ENCODE assay signal across 26 mouse cellular contexts in the genomic region with DNA sequence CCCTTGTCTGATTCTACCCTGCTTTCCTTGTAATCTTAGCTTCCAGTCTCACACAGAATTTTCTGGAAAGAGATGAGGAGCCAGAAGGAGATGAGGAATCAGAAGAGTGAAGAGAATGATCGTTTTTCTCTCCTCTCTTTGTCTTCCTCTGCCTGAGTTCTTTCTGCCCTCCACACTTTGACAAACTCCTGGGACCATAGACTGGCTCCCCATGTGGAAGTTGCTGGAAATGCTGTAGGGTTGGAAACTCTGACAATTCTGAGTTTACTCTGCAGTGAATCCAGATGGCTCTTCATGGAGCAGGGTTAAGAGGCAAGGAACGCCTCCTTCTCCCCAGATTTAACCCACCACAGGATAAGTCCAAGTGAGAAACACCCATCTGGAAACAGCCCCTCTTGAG.
A peak's percentile ranks its signal among the peaks of the same experiment; 100 is the strongest.
DNase-seq lines count a peak whose midpoint lies in the region; ATAC-seq and TF ChIP-seq lines count a peak whose summit lies in the region.
"Had no signal": no experiment of that assay in that cellular context is flagged by ENCODE, and none has a peak within 500 bp of the region (broad histone marks: within the 10 kb centered on the region; RNA-seq: fewer than 3 reads in every experiment).

No protein-coding gene starts in this region.

- no peak overlapping the region for H3K4me3 ChIP-seq in forebrain, postnatal 0 days (ENCODE audit: low read depth, low read length)
- no peak overlapping the region for H3K4me3 ChIP-seq in forebrain, embryonic 16.5 days (replicated peaks; ENCODE audit: low read length)
- H3K4me3 ChIP-seq in intestine, postnatal 0 days (ENCODE audit: low read depth, low read length) = no peak overlapping the region
- H3K4me3 ChIP-seq in intestine, embryonic 15.5 days (replicated peaks) = no peak overlapping the region
- H3K4me3 ChIP-seq in lung, embryonic 14.5 days (ENCODE audit: low read depth, low read length) = no peak overlapping the region
- H3K4me3 ChIP-seq in stomach, embryonic 16.5 days (replicated peaks; ENCODE audit: low read length) = no peak overlapping the region
- H3K4me3 ChIP-seq: forebrain, embryonic 13.5 days; heart, embryonic 13.5 days; hindbrain, embryonic 12.5 days; liver, embryonic 12.5 days; megakaryocyte, embryonic 14.5 days; midbrain, embryonic 12.5 days had no signal

- H3K4me2 ChIP-seq in forebrain, postnatal 0 days (ENCODE audit: low read depth) = no peak overlapping the region
- H3K4me2 ChIP-seq in forebrain, embryonic 16.5 days (ENCODE audit: low read length) = no peak overlapping the region
- H3K4me2 ChIP-seq in intestine, postnatal 0 days (replicated peaks; ENCODE audit: low read depth) = no peak overlapping the region
- no peak overlapping the region for H3K4me2 ChIP-seq in intestine, embryonic 15.5 days (replicated peaks)
- H3K4me2 ChIP-seq in lung, embryonic 14.5 days = no peak overlapping the region
- H3K4me2 ChIP-seq in stomach, embryonic 16.5 days (ENCODE audit: low read depth, low read length) = no peak overlapping the region
- H3K4me2 ChIP-seq: forebrain, embryonic 13.5 days; heart, embryonic 13.5 days; hindbrain, embryonic 12.5 days; liver, embryonic 12.5 days; midbrain, embryonic 12.5 days had no signal

- TF ChIP-seq CTCF in forebrain, postnatal 0 days (IDR thresholded peaks at IDR 0.05; ENCODE audit: low read depth) = 0 out of 2 replicates have a peak, but pooled peaks have one; percentile 10
- peak; percentile 51 for TF ChIP-seq CTCF in intestine, postnatal 0 days (IDR thresholded peaks at IDR 0.05; ENCODE audit: low read depth)
- peak; percentile 33; the same call in 1 of the 2 replicates for TF ChIP-seq CTCF in lung, embryonic 14.5 days (IDR thresholded peaks at IDR 0.05; ENCODE audit: low read depth)

- no peaks in the 10 kb centered on the region for H3K9me3 ChIP-seq in forebrain, postnatal 0 days (ENCODE audit: low read length)
- H3K9me3 ChIP-seq in forebrain, embryonic 16.5 days (ENCODE audit: control insufficient read depth, low read length) = no peaks in the 10 kb centered on the region
- H3K9me3 ChIP-seq in intestine, postnatal 0 days (ENCODE audit: control insufficient read depth) = no peaks in the 10 kb centered on the region
- no peaks in the 10 kb centered on the region for H3K9me3 ChIP-seq in intestine, embryonic 15.5 days
- no peaks in the 10 kb centered on the region for H3K9me3 ChIP-seq in lung, embryonic 14.5 days (ENCODE audit: low read depth, low read length)
- H3K9me3 ChIP-seq in stomach, embryonic 16.5 days (replicated peaks; ENCODE audit: control insufficient read depth, low read length) = no peaks in the 10 kb centered on the region
- H3K9me3 ChIP-seq: forebrain, embryonic 13.5 days; heart, embryonic 13.5 days; hindbrain, embryonic 12.5 days; liver, embryonic 12.5 days; midbrain, embryonic 12.5 days had no signal

- H3K27ac ChIP-seq in forebrain, postnatal 0 days (ENCODE audit: low read depth, low read length) = no peak overlapping the region
- no peak overlapping the region for H3K27ac ChIP-seq in forebrain, embryonic 16.5 days (ENCODE audit: low read length)
- H3K27ac ChIP-seq in intestine, postnatal 0 days (ENCODE audit: low read depth, low read length) = no peak overlapping the region
- H3K27ac ChIP-seq in intestine, embryonic 15.5 days = no peak overlapping the region
- H3K27ac ChIP-seq in lung, embryonic 14.5 days (ENCODE audit: low read depth) = no peak overlapping the region
- H3K27ac ChIP-seq in stomach, embryonic 16.5 days (ENCODE audit: low read length) = no peak overlapping the region
- H3K27ac ChIP-seq: forebrain, embryonic 13.5 days; heart, embryonic 13.5 days; hindbrain, embryonic 12.5 days; liver, embryonic 12.5 days; midbrain, embryonic 12.5 days had no signal

- no peaks in the 10 kb centered on the region for H3K36me3 ChIP-seq in forebrain, postnatal 0 days (ENCODE audit: insufficient read depth)
- no peaks in the 10 kb centered on the region for H3K36me3 ChIP-seq in forebrain, embryonic 16.5 days (ENCODE audit: control insufficient read depth, insufficient read depth)
- no peaks in the 10 kb centered on the region for H3K36me3 ChIP-seq in intestine, postnatal 0 days (ENCODE audit: control insufficient read depth, insufficient read depth)
- no peaks in the 10 kb centered on the region for H3K36me3 ChIP-seq in intestine, embryonic 15.5 days
- no peaks in the 10 kb centered on the region for H3K36me3 ChIP-seq in lung, embryonic 14.5 days (ENCODE audit: insufficient read depth)
- H3K36me3 ChIP-seq in stomach, embryonic 16.5 days (ENCODE audit: control insufficient read depth, insufficient read depth, low read length) = no peaks in the 10 kb centered on the region
- H3K36me3 ChIP-seq: heart, embryonic 13.5 days; hindbrain, embryonic 12.5 days; liver, embryonic 12.5 days; midbrain, embryonic 12.5 days had no signal

- H3K9ac ChIP-seq in forebrain, postnatal 0 days = no peak overlapping the region
- H3K9ac ChIP-seq in forebrain, embryonic 16.5 days (replicated peaks; ENCODE audit: low read depth, low read length) = no peak overlapping the region
- H3K9ac ChIP-seq in intestine, postnatal 0 days (ENCODE audit: low read depth, low read length) = no peak overlapping the region
- no peak overlapping the region for H3K9ac ChIP-seq in intestine, embryonic 15.5 days
- no peak overlapping the region for H3K9ac ChIP-seq in lung, embryonic 14.5 days
- H3K9ac ChIP-seq in stomach, embryonic 16.5 days (ENCODE audit: low read length) = no peak overlapping the region
- H3K9ac ChIP-seq: forebrain, embryonic 13.5 days; heart, embryonic 13.5 days; hindbrain, embryonic 12.5 days; liver, embryonic 12.5 days; liver, postnatal 0 days; midbrain, embryonic 12.5 days had no signal

- DNase-seq in forebrain, postnatal 0 days = no peak
- DNase-seq in lung, embryonic 14.5 days = no peak
- no peak for DNase-seq in lung, postnatal 25 days (ENCODE audit: low spot score)
- DNase-seq in right cerebral cortex, postnatal 25 days = no peak
- DNase-seq: adrenal gland, postnatal 14 days; cerebellum, adult 11 months; cerebellum, postnatal 10 days; gastrocnemius, postnatal 25 days; heart, adult 18-20 months; heart, postnatal 36 days; kidney, adult 18-20 months; kidney, postnatal 14 days; left cerebral cortex, postnatal 4 days; liver, postnatal 0 days; lung, postnatal 36 days; thymus, postnatal 14 days had no signal

- WGBS in forebrain, postnatal 0 days = 77% methylated on average over 2 of the region's 2 CpGs
- WGBS in forebrain, embryonic 16.5 days = 75% methylated on average over 2 of the region's 2 CpGs
- WGBS in intestine, postnatal 0 days = 56% methylated on average over 2 of the region's 2 CpGs
- 73% methylated on average over 2 of the region's 2 CpGs for WGBS in intestine, embryonic 15.5 days
- 59% methylated on average over 2 of the region's 2 CpGs for WGBS in lung, embryonic 14.5 days
- 64% methylated on average over 2 of the region's 2 CpGs for WGBS in stomach, embryonic 16.5 days

- no peak for ATAC-seq in forebrain, postnatal 0 days
- no peak for ATAC-seq in forebrain, embryonic 16.5 days
- ATAC-seq in intestine, postnatal 0 days = no peak
- ATAC-seq in intestine, embryonic 15.5 days = no peak
- no peak for ATAC-seq in lung, embryonic 14.5 days (ENCODE audit: insufficient read depth)
- ATAC-seq in stomach, embryonic 16.5 days (ENCODE audit: insufficient read depth, low FRiP score) = peak; percentile 21; the same call in 1 of the 2 replicates
- ATAC-seq: forebrain, embryonic 13.5 days; liver, embryonic 12.5 days; liver, postnatal 0 days had no signal

- no peaks in the 10 kb centered on the region for H3K4me1 ChIP-seq in forebrain, postnatal 0 days (ENCODE audit: insufficient read depth)
- H3K4me1 ChIP-seq in forebrain, embryonic 16.5 days (replicated peaks; ENCODE audit: control insufficient read depth, insufficient read depth, low read length) = no peaks in the 10 kb centered on the region
- no peaks in the 10 kb centered on the region for H3K4me1 ChIP-seq in intestine, postnatal 0 days (replicated peaks; ENCODE audit: control insufficient read depth, insufficient read depth, low read length)
- no peaks in the 10 kb centered on the region for H3K4me1 ChIP-seq in intestine, embryonic 15.5 days (replicated peaks)
- no peaks in the 10 kb centered on the region for H3K4me1 ChIP-seq in lung, embryonic 14.5 days (ENCODE audit: insufficient read depth)
- no peaks in the 10 kb centered on the region for H3K4me1 ChIP-seq in stomach, embryonic 16.5 days (ENCODE audit: control insufficient read depth, insufficient read depth, low read length)
- H3K4me1 ChIP-seq: forebrain, embryonic 13.5 days; hindbrain, embryonic 12.5 days; liver, embryonic 12.5 days; megakaryocyte, embryonic 14.5 days; midbrain, embryonic 12.5 days had no signal

- H3K27me3 ChIP-seq in forebrain, postnatal 0 days (ENCODE audit: insufficient read depth, low read length) = no peaks in the 10 kb centered on the region
- H3K27me3 ChIP-seq in forebrain, embryonic 16.5 days (replicated peaks; ENCODE audit: control insufficient read depth, insufficient read depth, low read length) = no peaks in the 10 kb centered on the region
- no peaks in the 10 kb centered on the region for H3K27me3 ChIP-seq in intestine, postnatal 0 days (replicated peaks; ENCODE audit: control insufficient read depth, insufficient read depth, low read length)
- H3K27me3 ChIP-seq in intestine, embryonic 15.5 days (replicated peaks) = no peaks in the 10 kb centered on the region
- no peaks in the 10 kb centered on the region for H3K27me3 ChIP-seq in lung, embryonic 14.5 days (ENCODE audit: insufficient read depth, low read length)
- no peaks in the 10 kb centered on the region for H3K27me3 ChIP-seq in stomach, embryonic 16.5 days (ENCODE audit: control insufficient read depth, insufficient read depth, low read length)
- H3K27me3 ChIP-seq: forebrain, embryonic 13.5 days; heart, embryonic 13.5 days; hindbrain, embryonic 12.5 days; liver, embryonic 12.5 days; megakaryocyte, embryonic 14.5 days; midbrain, embryonic 12.5 days had no signal
